Mouse (Mus musculus) kidney, adult 2 months (tissue): ENCODE data around the gene Fam227a.

Experiments used
- CTCF ChIP-seq: fragments of 200-500 bp; conservative IDR thresholded peaks from 2 replicates; pipeline ENCODE4 v1.5.1; 2011; ENCODE audit warnings: low read depth, mild to moderate bottlenecking, control low read depth, low read length, moderate library complexity, mixed read lengths; ENCODE audit not compliant: insufficient read depth, insufficient read length
- POLR2A ChIP-seq: fragments of 200-500 bp; IDR thresholded peaks from one replicate; pipeline ENCODE4 v1.6.1; 2011; ENCODE audit warnings: low read depth, low read length, control low read depth

- no peak for TF ChIP-seq CTCF
- no peak for TF ChIP-seq POLR2A
Measured at GRCm38 (mm10) chr15:79615501-79615900, 43.3 kb downstream of the Fam227a start.
